Mouse (Mus musculus) limb, embryonic 15.5 days (tissue): ENCODE data around the gene Olfr786. TPM values are rescaled to one million over a fixed set of nuclear protein-coding genes. Genes with fewer than 3 reads are reported as not detected.

ENCODE experiments used
- ATAC-seq: fragments of 200-750 bp; cut with Nextera tagmentation; 2 replicates; pipeline ENCODE4 v1.8.0; 2017; ENCODE audit warnings: low read depth, moderate TSS enrichment; ENCODE audit not compliant: insufficient number of reproducible peaks, low FRiP score, low TSS enrichment
- H3K27ac ChIP-seq: fragments of 300-500 bp; sonication (generic); 2 replicates; pipeline ENCODE4 v1.5.1; 2015; ENCODE audit warnings: moderate library complexity, mild to moderate bottlenecking, inconsistent platforms
- H3K27me3 ChIP-seq: fragments of 300-500 bp; sonication (generic); 2 replicates; pipeline ENCODE4 v1.6.1; 2015; ENCODE audit warnings: inconsistent platforms
- H3K36me3 ChIP-seq: fragments of 300-500 bp; sonication (generic); 2 replicates; pipeline ENCODE4 v1.6.1; 2015; ENCODE audit warnings: inconsistent platforms
- H3K4me1 ChIP-seq: fragments of 300-500 bp; sonication (generic); 2 replicates; pipeline ENCODE4 v1.6.1; 2015; ENCODE audit warnings: inconsistent platforms
- H3K4me2 ChIP-seq: fragments of 300-500 bp; sonication (generic); 2 replicates; pipeline ENCODE4 v1.6.1; 2015; ENCODE audit warnings: mild to moderate bottlenecking, inconsistent platforms
- H3K4me3 ChIP-seq: fragments of 300-500 bp; sonication (generic); 2 replicates; pipeline ENCODE4 v1.5.1; 2015; ENCODE audit warnings: mild to moderate bottlenecking, inconsistent platforms
- H3K9ac ChIP-seq: fragments of 300-500 bp; sonication (generic); 2 replicates; pipeline ENCODE4 v1.6.1; 2015; ENCODE audit warnings: inconsistent platforms
- H3K9me3 ChIP-seq: fragments of 300-500 bp; sonication (generic); 2 replicates; pipeline ENCODE4 v1.6.1; 2016; ENCODE audit warnings: inconsistent platforms
- WGBS: fragments of 180-500 bp; shearing (Covaris S2); methylation state at CpG from one replicate; pipeline ENCODE4 v1.1.7; 2015; 5-methylcytosine and 5-hydroxymethylcytosine counted together
- polyA plus RNA-seq: library from polyadenylated mRNA; unstranded; fragments of >200 nt; fragmentation: Nextera tagmentation; extraction: Ambion mirVana; gene quantifications from 2 replicates; pipeline ENCODE4 v1.2.1, GENCODE M21; 2015

The Olfr786 gene
- not detected in 2 replicates for polyA plus RNA-seq

- Histone ChIP-seq H3K4me2 (no peak within 1 kb of the TSS), H3K4me3 (no peak within 1 kb of the TSS), H3K27ac (no peak within 1 kb of the TSS), H3K9me3 (no peaks in the 10 kb centered on the region), H3K27me3 (no peaks in the 10 kb centered on the region), H3K36me3 (no peaks in the 10 kb centered on the region), H3K9ac (no peak within 1 kb of the TSS), H3K4me1 (no peaks in the 10 kb centered on the region)
- no peak for ATAC-seq
Measured at GRCm38 (mm10) chr10:129427006-129427405, at the start of gene Olfr786. TSS of gene Olfr786 (plus strand) at chr10:129427306.

- Histone ChIP-seq H3K4me1 (no peaks in the 10 kb centered on the region), H3K36me3 (no peaks in the 10 kb centered on the region)
- ATAC-seq: no peak
Measured at GRCm38 (mm10) chr10:129383783-129384182, 43.3 kb upstream of the Olfr786 start, which contains the start of gene Olfr784. TSS of gene Olfr784 (plus strand) at chr10:129384083.

GRCm38 (mm10) chr10:129400892-129401291, 26.2 kb upstream of the Olfr786 start:
- no peaks in the 10 kb centered on the region for H3K27me3 ChIP-seq
- no peak for ATAC-seq
- no peak overlapping the region for H3K27ac ChIP-seq
- no peak overlapping the region for H3K9ac ChIP-seq
- H3K36me3 ChIP-seq: no peaks in the 10 kb centered on the region
- H3K4me2 ChIP-seq: no peak overlapping the region
- H3K4me1 ChIP-seq: no peaks in the 10 kb centered on the region
- H3K4me3 ChIP-seq: no peak overlapping the region
- no peaks in the 10 kb centered on the region for H3K9me3 ChIP-seq
- 50% methylated on average over 5 of the region's 5 CpGs for WGBS

More at GRCm38 (mm10) chr10:129383783-129384182, 43.3 kb upstream of the Olfr786 start, which contains the start of gene Olfr784:
- no peak within 1 kb of the TSS for H3K4me2 ChIP-seq
- no peak within 1 kb of the TSS for H3K4me3 ChIP-seq
- H3K27ac ChIP-seq: no peak within 1 kb of the TSS
- no peaks in the 10 kb centered on the region for H3K9me3 ChIP-seq
- no peaks in the 10 kb centered on the region for H3K27me3 ChIP-seq
- H3K9ac ChIP-seq: no peak within 1 kb of the TSS

GRCm38 (mm10) chr10:129405126-129405525, 22.0 kb upstream of the Olfr786 start, which contains the start of gene Olfr785:
TSS of gene Olfr785 (plus strand) at chr10:129405426.
- no peak within 1 kb of the TSS for H3K4me3 ChIP-seq
- WGBS: 52% methylated on average over 2 of the region's 2 CpGs

GRCm38 (mm10) chr10:129461562-129461961, 34.5 kb downstream of the Olfr786 start, which contains the start of gene Olfr787:
TSS of gene Olfr787 (plus strand) at chr10:129461862.
- no peak within 1 kb of the TSS for H3K4me2 ChIP-seq
- H3K27ac ChIP-seq: no peak within 1 kb of the TSS
- H3K27me3 ChIP-seq: no peaks in the 10 kb centered on the region
- no peak for ATAC-seq
- 83% methylated on average over 3 of the region's 3 CpGs for WGBS
- H3K36me3 ChIP-seq: no peaks in the 10 kb centered on the region
- H3K4me1 ChIP-seq: no peaks in the 10 kb centered on the region
- H3K4me3 ChIP-seq: no peak within 1 kb of the TSS
- no peak within 1 kb of the TSS for H3K9ac ChIP-seq
- no peaks in the 10 kb centered on the region for H3K9me3 ChIP-seq

More at GRCm38 (mm10) chr10:129405126-129405525, 22.0 kb upstream of the Olfr786 start, which contains the start of gene Olfr785:
- no peak for ATAC-seq
- no peak within 1 kb of the TSS for H3K9ac ChIP-seq
- H3K27me3 ChIP-seq: no peaks in the 10 kb centered on the region
- no peaks in the 10 kb centered on the region for H3K9me3 ChIP-seq
- no peak within 1 kb of the TSS for H3K27ac ChIP-seq
- H3K4me1 ChIP-seq: no peaks in the 10 kb centered on the region
- no peak within 1 kb of the TSS for H3K4me2 ChIP-seq
- H3K36me3 ChIP-seq: no peaks in the 10 kb centered on the region

GRCm38 (mm10) chr10:129470698-129471097, 43.6 kb downstream of the Olfr786 start, which contains the start of gene Olfr788:
TSS of gene Olfr788 (plus strand) at chr10:129470998.
- Histone ChIP-seq H3K4me3 (no peak within 1 kb of the TSS), H3K9ac (no peak within 1 kb of the TSS), H3K9me3 (no peaks in the 10 kb centered on the region), H3K36me3 (no peaks in the 10 kb centered on the region), H3K4me1 (no peaks in the 10 kb centered on the region), H3K4me2 (no peak within 1 kb of the TSS), H3K27ac (no peak within 1 kb of the TSS), H3K27me3 (no peaks in the 10 kb centered on the region)
- ATAC-seq: no peak

GRCm38 (mm10) chr10:129473256-129473655, 46.1 kb downstream of the Olfr786 start:
- no peaks in the 10 kb centered on the region for H3K9me3 ChIP-seq
- H3K4me1 ChIP-seq: no peaks in the 10 kb centered on the region
- 65% methylated on average over 2 of the region's 2 CpGs for WGBS
- no peaks in the 10 kb centered on the region for H3K27me3 ChIP-seq
- H3K36me3 ChIP-seq: no peaks in the 10 kb centered on the region
- no peak overlapping the region for H3K4me2 ChIP-seq
- no peak overlapping the region for H3K4me3 ChIP-seq
- H3K27ac ChIP-seq: no peak overlapping the region
- no peak overlapping the region for H3K9ac ChIP-seq
- ATAC-seq: no peak

GRCm38 (mm10) chr10:129473723-129474122, 46.6 kb downstream of the Olfr786 start:
- no peak for ATAC-seq
- Histone ChIP-seq H3K4me1 (no peaks in the 10 kb centered on the region), H3K27ac (no peak overlapping the region)

GRCm38 (mm10) chr10:129484452-129484851, 57.3 kb downstream of the Olfr786 start, which contains the start of gene Olfr789:
TSS of gene Olfr789 (plus strand) at chr10:129484752.
- Histone ChIP-seq H3K4me2 (no peak within 1 kb of the TSS), H3K9me3 (no peaks in the 10 kb centered on the region), H3K27ac (no peak within 1 kb of the TSS), H3K4me3 (no peak within 1 kb of the TSS), H3K27me3 (no peaks in the 10 kb centered on the region), H3K36me3 (no peaks in the 10 kb centered on the region), H3K9ac (no peak within 1 kb of the TSS), H3K4me1 (no peaks in the 10 kb centered on the region)
- 64% methylated on average over 2 of the region's 2 CpGs for WGBS
- no peak for ATAC-seq

More at GRCm38 (mm10) chr10:129473723-129474122, 46.6 kb downstream of the Olfr786 start:
- Histone ChIP-seq H3K27me3 (no peaks in the 10 kb centered on the region), H3K4me3 (no peak overlapping the region), H3K9me3 (no peaks in the 10 kb centered on the region), H3K36me3 (no peaks in the 10 kb centered on the region), H3K4me2 (no peak overlapping the region), H3K9ac (no peak overlapping the region)

Other genes with a start within 250 kb of the Olfr786 start
- not detected in 2 replicates for gene Olfr772, start 249.4 kb upstream of the Olfr786 start, polyA plus RNA-seq
- gene Olfr773, start 239.9 kb upstream of the Olfr786 start, polyA plus RNA-seq: not detected in 2 replicates
- not detected in 2 replicates for gene Olfr774, start 191.1 kb upstream of the Olfr786 start, polyA plus RNA-seq
- gene Olfr775, start 178.9 kb upstream of the Olfr786 start, polyA plus RNA-seq: not detected in 2 replicates
- not detected in 2 replicates for gene Olfr776, start 168.2 kb upstream of the Olfr786 start, polyA plus RNA-seq
- not detected in 2 replicates for gene Olfr777, start 155.8 kb upstream of the Olfr786 start, polyA plus RNA-seq
- gene Olfr780, start 109.2 kb upstream of the Olfr786 start, polyA plus RNA-seq: not detected in 2 replicates
- gene Olfr781, start 98.5 kb upstream of the Olfr786 start, polyA plus RNA-seq: not detected in 2 replicates
- gene Olfr782, start 78.5 kb upstream of the Olfr786 start, polyA plus RNA-seq: not detected in 2 replicates
- 0.08 TPM in 1 of 2 replicates, not detected in the other for gene Olfr784, start 43.2 kb upstream of the Olfr786 start, polyA plus RNA-seq
- gene Olfr785, start 21.9 kb upstream of the Olfr786 start, polyA plus RNA-seq: not detected in 2 replicates
- gene Olfr787, start 34.6 kb downstream of the Olfr786 start, polyA plus RNA-seq: not detected in 2 replicates
- gene Olfr788, start 43.7 kb downstream of the Olfr786 start, polyA plus RNA-seq: not detected in 2 replicates
- gene Olfr789, start 57.4 kb downstream of the Olfr786 start, polyA plus RNA-seq: not detected in 2 replicates
- gene Olfr790, start 71.2 kb downstream of the Olfr786 start, polyA plus RNA-seq: not detected in 2 replicates
- not detected in 2 replicates for gene Olfr791, start 94.5 kb downstream of the Olfr786 start, polyA plus RNA-seq
- not detected in 2 replicates for gene Olfr792, start 111.9 kb downstream of the Olfr786 start, polyA plus RNA-seq
- gene Olfr794, start 140.3 kb downstream of the Olfr786 start, polyA plus RNA-seq: not detected in 2 replicates
- not detected in 2 replicates for gene Olfr796, start 185.3 kb downstream of the Olfr786 start, polyA plus RNA-seq
- gene Olfr798, start 200.6 kb downstream of the Olfr786 start, polyA plus RNA-seq: not detected in 2 replicates
- gene Olfr799, start 210.2 kb downstream of the Olfr786 start, polyA plus RNA-seq: not detected in 2 replicates
- gene Olfr800, start 230.4 kb downstream of the Olfr786 start, polyA plus RNA-seq: not detected in 2 replicates
- gene Olfr801, start 246.6 kb downstream of the Olfr786 start, polyA plus RNA-seq: not detected in 2 replicates